Mouse (Mus musculus) bone marrow, adult 2 months (tissue): ENCODE measurements around the gene Traf1.

Experiments used
- CTCF ChIP-seq: fragments of 200-500 bp; IDR thresholded peaks from 2 replicates; pipeline ENCODE4 v1.5.1; 2011; ENCODE audit warnings: low read length, control low read depth; ENCODE audit not compliant: control insufficient read depth, insufficient read depth
- POLR2A ChIP-seq: fragments of 200-500 bp; IDR thresholded peaks from 2 replicates; pipeline ENCODE4 v1.6.1; 2011; ENCODE audit warnings: low read depth, mild to moderate bottlenecking, control low read depth, low read length, borderline replicate concordance; ENCODE audit not compliant: control insufficient read depth

DNA sequence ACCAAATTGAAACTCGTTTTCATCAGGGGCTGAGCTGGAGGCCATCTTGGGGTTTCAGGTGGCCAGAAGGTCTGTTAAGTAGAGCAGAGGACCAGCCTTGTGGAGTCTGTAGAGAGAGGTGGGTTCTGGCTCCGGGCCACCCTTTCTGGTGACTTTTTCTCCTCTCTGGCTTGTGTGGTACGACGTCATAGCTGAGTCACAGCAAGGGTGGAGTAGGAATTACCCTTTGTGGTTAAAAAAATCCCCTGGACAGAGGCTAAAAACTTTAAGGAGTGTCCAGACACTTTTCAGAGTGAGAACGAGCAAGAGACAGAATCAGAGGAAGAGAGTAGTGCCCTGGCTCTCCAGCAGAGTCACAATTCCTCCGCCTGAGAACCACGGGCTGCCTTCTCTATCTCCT lies 3.5 kb downstream of the Traf1 start:
- no peak for TF ChIP-seq CTCF
- no peak for TF ChIP-seq POLR2A
